Mouse (Mus musculus): ENCODE data around the gene Apol11b. TPM values are rescaled to one million over a fixed set of nuclear protein-coding genes. Genes with fewer than 3 reads are reported as not detected.

The Apol11b gene
- polyA plus RNA-seq, 1 experiment = 0.29 TPM

- no peak overlapping the region for H3K4me3 ChIP-seq (replicated peaks)
- TF ChIP-seq TAL1 (IDR thresholded peaks at IDR 0.05; ENCODE audit: low read length) = no peak
- TF ChIP-seq GATA1 (IDR thresholded peaks at IDR 0.05; ENCODE audit: low read length) = no peak
- no peaks in the 10 kb centered on the region for H3K36me3 ChIP-seq (ENCODE audit: control insufficient read depth)
- no peaks in the 10 kb centered on the region for H3K27me3 ChIP-seq (ENCODE audit: control insufficient read depth)
- H3K9me3 ChIP-seq (ENCODE audit: control insufficient read depth, low read length) = no peaks in the 10 kb centered on the region
- no peaks in the 10 kb centered on the region for H3K4me1 ChIP-seq (ENCODE audit: control insufficient read depth)
These were observed 37.0 kb downstream of the Apol11b start for GRCm38 (mm10) chr15:77606069-77606468.

GRCm38 (mm10) chr15:77598958-77599357 lies 44.1 kb downstream of the Apol11b start, which contains the start of gene Gm36245:
Gene Gm36245 (plus strand): TSS chr15:77599258.
- Histone ChIP-seq H3K36me3 (ENCODE audit: control insufficient read depth) (no peaks in the 10 kb centered on the region), H3K27me3 (ENCODE audit: control insufficient read depth) (no peaks in the 10 kb centered on the region), H3K4me1 (ENCODE audit: control insufficient read depth) (no peaks in the 10 kb centered on the region), H3K4me3 (replicated peaks) (no peak within 1 kb of the TSS), H3K9me3 (ENCODE audit: control insufficient read depth, low read length) (no peaks in the 10 kb centered on the region)
- TF ChIP-seq TAL1 (IDR thresholded peaks at IDR 0.05; ENCODE audit: low read length) (no peak), GATA1 (IDR thresholded peaks at IDR 0.05; ENCODE audit: low read length) (no peak)

DNA sequence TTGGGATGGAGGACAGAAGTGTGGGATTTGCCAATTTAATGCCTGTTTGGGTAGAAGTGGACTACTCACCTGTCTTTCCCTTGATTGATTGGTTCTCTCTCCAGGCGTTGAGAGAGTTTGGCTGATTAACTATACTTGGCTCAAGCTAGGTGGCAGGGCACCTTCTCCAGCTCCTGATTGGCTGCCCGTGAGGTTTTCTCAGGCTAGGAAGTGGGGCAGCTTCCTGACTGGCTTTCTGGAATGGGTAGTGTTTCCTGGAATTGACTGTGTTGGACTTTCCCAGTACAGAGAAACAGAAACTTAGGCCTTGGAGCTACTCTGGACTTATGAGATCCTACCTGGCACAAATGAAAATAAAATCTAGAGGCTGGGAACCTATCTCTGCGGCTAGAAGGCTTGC lies 44.7 kb downstream of the Apol11b start:
- Histone ChIP-seq H3K4me3 (replicated peaks) (no peak overlapping the region), H3K9me3 (ENCODE audit: control insufficient read depth, low read length) (no peaks in the 10 kb centered on the region), H3K27me3 (ENCODE audit: control insufficient read depth) (no peaks in the 10 kb centered on the region), H3K4me1 (ENCODE audit: control insufficient read depth) (no peaks in the 10 kb centered on the region), H3K36me3 (ENCODE audit: control insufficient read depth) (no peaks in the 10 kb centered on the region)
- TF ChIP-seq GATA1 (IDR thresholded peaks at IDR 0.05; ENCODE audit: low read length) = no peak
- TF ChIP-seq TAL1 (IDR thresholded peaks at IDR 0.05; ENCODE audit: low read length) = no peak

GRCm38 (mm10) chr15:77595961-77596360 lies 47.1 kb downstream of the Apol11b start, which contains the start of gene Apol10b:
Gene Apol10b (minus strand): TSS chr15:77596125.
- Histone ChIP-seq H3K4me3 (replicated peaks) (no peak within 1 kb of the TSS), H3K4me1 (ENCODE audit: control insufficient read depth) (no peaks in the 10 kb centered on the region)

GRCm38 (mm10) chr15:77593557-77593956 lies 49.5 kb downstream of the Apol11b start:
- Histone ChIP-seq H3K27me3 (ENCODE audit: control insufficient read depth) (no peaks in the 10 kb centered on the region), H3K4me3 (replicated peaks) (no peak overlapping the region)
- TF ChIP-seq GATA1 (IDR thresholded peaks at IDR 0.05; ENCODE audit: low read length) (no peak), TAL1 (IDR thresholded peaks at IDR 0.05; ENCODE audit: low read length) (no peak)

More at GRCm38 (mm10) chr15:77595961-77596360, 47.1 kb downstream of the Apol11b start, which contains the start of gene Apol10b:
- no peak for TF ChIP-seq GATA1 (IDR thresholded peaks at IDR 0.05; ENCODE audit: low read length)
- TF ChIP-seq TAL1 (IDR thresholded peaks at IDR 0.05; ENCODE audit: low read length) = no peak
- Histone ChIP-seq H3K27me3 (ENCODE audit: control insufficient read depth) (no peaks in the 10 kb centered on the region), H3K9me3 (ENCODE audit: control insufficient read depth, low read length) (no peaks in the 10 kb centered on the region), H3K36me3 (ENCODE audit: control insufficient read depth) (no peaks in the 10 kb centered on the region)

GRCm38 (mm10) chr15:77590881-77591280 lies 52.2 kb downstream of the Apol11b start:
- Histone ChIP-seq H3K4me1 (ENCODE audit: control insufficient read depth) (no peaks in the 10 kb centered on the region), H3K36me3 (ENCODE audit: control insufficient read depth) (no peaks in the 10 kb centered on the region), H3K9me3 (ENCODE audit: control insufficient read depth, low read length) (no peaks in the 10 kb centered on the region), H3K27me3 (ENCODE audit: control insufficient read depth) (no peaks in the 10 kb centered on the region), H3K4me3 (replicated peaks) (no peak overlapping the region)
- TF ChIP-seq GATA1 (IDR thresholded peaks at IDR 0.05; ENCODE audit: low read length) = no peak
- no peak for TF ChIP-seq TAL1 (IDR thresholded peaks at IDR 0.05; ENCODE audit: low read length)

More at GRCm38 (mm10) chr15:77593557-77593956, 49.5 kb downstream of the Apol11b start:
- H3K36me3 ChIP-seq (ENCODE audit: control insufficient read depth) = no peaks in the 10 kb centered on the region
- H3K4me1 ChIP-seq (ENCODE audit: control insufficient read depth) = no peaks in the 10 kb centered on the region
- no peaks in the 10 kb centered on the region for H3K9me3 ChIP-seq (ENCODE audit: control insufficient read depth, low read length)

DNA sequence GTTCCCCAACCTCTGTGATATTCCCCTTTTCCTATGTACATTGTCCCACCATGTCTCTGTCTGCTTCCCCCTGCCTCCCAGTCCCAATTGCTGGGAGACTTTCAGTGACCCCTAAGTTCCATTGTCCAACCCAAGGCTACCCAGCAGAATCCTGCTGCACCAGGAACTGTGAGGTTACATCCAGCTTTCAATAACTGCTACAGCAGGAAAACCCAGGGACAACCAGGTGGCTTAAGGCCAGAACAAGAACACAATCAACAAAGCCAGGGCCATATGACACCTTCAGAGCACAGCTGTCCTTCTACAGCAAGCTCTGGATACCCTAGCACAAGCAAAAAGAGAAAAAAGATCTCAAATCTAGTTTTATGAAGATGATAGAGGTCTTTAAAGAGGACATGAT lies 54.1 kb downstream of the Apol11b start:
- Histone ChIP-seq H3K27me3 (ENCODE audit: control insufficient read depth) (no peaks in the 10 kb centered on the region), H3K9me3 (ENCODE audit: control insufficient read depth, low read length) (no peaks in the 10 kb centered on the region), H3K4me3 (replicated peaks) (no peak overlapping the region), H3K4me1 (ENCODE audit: control insufficient read depth) (no peaks in the 10 kb centered on the region), H3K36me3 (ENCODE audit: control insufficient read depth) (no peaks in the 10 kb centered on the region)
- TF ChIP-seq GATA1 (IDR thresholded peaks at IDR 0.05; ENCODE audit: low read length) (no peak), TAL1 (IDR thresholded peaks at IDR 0.05; ENCODE audit: low read length) (no peak)

GRCm38 (mm10) chr15:77587026-77587425 lies 56.1 kb downstream of the Apol11b start:
- Histone ChIP-seq H3K4me1 (ENCODE audit: control insufficient read depth) (no peaks in the 10 kb centered on the region), H3K4me3 (replicated peaks) (no peak overlapping the region), H3K9me3 (ENCODE audit: control insufficient read depth, low read length) (no peaks in the 10 kb centered on the region), H3K27me3 (ENCODE audit: control insufficient read depth) (no peaks in the 10 kb centered on the region), H3K36me3 (ENCODE audit: control insufficient read depth) (no peaks in the 10 kb centered on the region)
- TF ChIP-seq GATA1 (IDR thresholded peaks at IDR 0.05; ENCODE audit: low read length) (no peak), TAL1 (IDR thresholded peaks at IDR 0.05; ENCODE audit: low read length) (no peak)

Other genes starting within 250 kb of the Apol11b start
- not detected in 2 replicates for gene Apol7a, start 244.2 kb downstream of the Apol11b start, polyA plus RNA-seq (2012)
- gene Apol9a, start 232.2 kb downstream of the Apol11b start, polyA plus RNA-seq (2012) = not detected in 2 replicates
- not detected in 2 replicates for gene Apol7b, start 195.8 kb downstream of the Apol11b start, polyA plus RNA-seq (2012)
- not detected in 2 replicates for gene Apol10a, start 166.2 kb downstream of the Apol11b start, polyA plus RNA-seq (2012)
- gene Apol11a, start 135.0 kb downstream of the Apol11b start, polyA plus RNA-seq (2012) = 0.03 TPM in 1 of 2 replicates, not detected in the other
- not detected in 2 replicates for gene Apol7c, start 110.0 kb downstream of the Apol11b start, polyA plus RNA-seq (2012)
- not detected in 2 replicates for gene 1700025B11Rik, start 81.4 kb downstream of the Apol11b start, polyA plus RNA-seq (2012)
- not detected in 2 replicates for gene Apol10b, start 47.2 kb downstream of the Apol11b start, polyA plus RNA-seq (2012)
- not detected in 2 replicates for gene Gm36245, start 44.0 kb downstream of the Apol11b start, polyA plus RNA-seq (2012)
- gene Apol7e, start 55.6 kb upstream of the Apol11b start, polyA plus RNA-seq (2012) = not detected in 2 replicates
- not detected in 2 replicates for gene Apol9b, start 85.8 kb upstream of the Apol11b start, polyA plus RNA-seq (2012)
- 13.3 and 17.7 TPM in 2 replicates for gene Apol8, start 113.7 kb upstream of the Apol11b start, polyA plus RNA-seq (2012)
- 10.4 and 10.9 TPM in 2 replicates for gene Myh9, start 198.9 kb upstream of the Apol11b start, polyA plus RNA-seq (2012)

Data from erythroblast, embryonic 14.5 days (primary cell).